Mouse (Mus musculus): ENCODE data around the gene Trim47. TPM values are rescaled to one million over a fixed set of nuclear protein-coding genes. Genes with fewer than 3 reads are reported as not detected.

The Trim47 gene
- polyA plus RNA-seq, 1 experiment from 2014 or later, result 6.2 TPM

- H3K4me2 ChIP-seq (ENCODE audit: low read depth, low read length), result no peak overlapping the region
- H3K36me3 ChIP-seq (ENCODE audit: control insufficient read depth, insufficient read depth), result peaks cover 7% of the 10 kb centered on the region
- no peak overlapping the region for H3K4me3 ChIP-seq (ENCODE audit: low read depth, low read length)
- 82% methylated on average over 12 of the region's 12 CpGs for WGBS (ENCODE audit: insufficient replicate concordance)
- ATAC-seq (ENCODE audit: low read depth), result no peak
- no peaks in the 10 kb centered on the region for H3K9me3 ChIP-seq (replicated peaks; ENCODE audit: control insufficient read depth, low read length)
- no peak overlapping the region for H3K27ac ChIP-seq (ENCODE audit: low read length)
- no peaks in the 10 kb centered on the region for H3K4me1 ChIP-seq (ENCODE audit: control insufficient read depth, low read depth, low read length)
- no peak overlapping the region for H3K9ac ChIP-seq (ENCODE audit: low read depth, low read length)
- H3K27me3 ChIP-seq (ENCODE audit: control insufficient read depth, insufficient read depth, low read depth, low read length), result no peaks in the 10 kb centered on the region
Measured at GRCm38 (mm10) chr11:116065345-116065744, 61.7 kb downstream of the Trim47 start.

GRCm38 (mm10) chr11:116064187-116064867 lies 62.7 kb downstream of the Trim47 start:
- Histone ChIP-seq H3K9me3 (replicated peaks; ENCODE audit: control insufficient read depth, low read length) (no peaks in the 10 kb centered on the region), H3K36me3 (ENCODE audit: control insufficient read depth, insufficient read depth) (peaks cover 9% of the 10 kb centered on the region), H3K4me3 (ENCODE audit: low read depth, low read length) (no peak overlapping the region), H3K4me1 (ENCODE audit: control insufficient read depth, low read depth, low read length) (no peaks in the 10 kb centered on the region), H3K27ac (ENCODE audit: low read length) (no peak overlapping the region), H3K27me3 (ENCODE audit: control insufficient read depth, insufficient read depth, low read depth, low read length) (no peaks in the 10 kb centered on the region), H3K9ac (ENCODE audit: low read depth, low read length) (no peak overlapping the region), H3K4me2 (ENCODE audit: low read depth, low read length) (no peak overlapping the region)
- WGBS (ENCODE audit: insufficient replicate concordance), result 78% methylated on average over 23 of the region's 23 CpGs
- no peak for ATAC-seq (ENCODE audit: low read depth)

GRCm38 (mm10) chr11:116063562-116063961 lies 63.4 kb downstream of the Trim47 start:
- no peaks in the 10 kb centered on the region for H3K9me3 ChIP-seq (replicated peaks; ENCODE audit: control insufficient read depth, low read length)
- no peak overlapping the region for H3K27ac ChIP-seq (ENCODE audit: low read length)
- H3K36me3 ChIP-seq (ENCODE audit: control insufficient read depth, insufficient read depth), result peaks cover 9% of the 10 kb centered on the region
- no peak overlapping the region for H3K4me3 ChIP-seq (ENCODE audit: low read depth, low read length)
- no peak overlapping the region for H3K9ac ChIP-seq (ENCODE audit: low read depth, low read length)
- no peaks in the 10 kb centered on the region for H3K4me1 ChIP-seq (ENCODE audit: control insufficient read depth, low read depth, low read length)
- no peak for ATAC-seq (ENCODE audit: low read depth)
- no peak overlapping the region for H3K4me2 ChIP-seq (ENCODE audit: low read depth, low read length)
- 71% methylated on average over 13 of the region's 13 CpGs for WGBS (ENCODE audit: insufficient replicate concordance)
- no peaks in the 10 kb centered on the region for H3K27me3 ChIP-seq (ENCODE audit: control insufficient read depth, insufficient read depth, low read depth, low read length)

- H3K27ac ChIP-seq (ENCODE audit: low read length), result no peak overlapping the region
- peaks cover 8% of the 10 kb centered on the region for H3K4me1 ChIP-seq (ENCODE audit: control insufficient read depth, low read depth, low read length)
- no peaks in the 10 kb centered on the region for H3K9me3 ChIP-seq (replicated peaks; ENCODE audit: control insufficient read depth, low read length)
- H3K4me2 ChIP-seq (ENCODE audit: low read depth, low read length), result no peak overlapping the region
- 79% methylated on average over 8 of the region's 8 CpGs for WGBS (ENCODE audit: insufficient replicate concordance)
- H3K4me3 ChIP-seq (ENCODE audit: low read depth, low read length), result no peak overlapping the region
- H3K36me3 ChIP-seq (ENCODE audit: control insufficient read depth, insufficient read depth), result peaks cover 13% of the 10 kb centered on the region
- H3K9ac ChIP-seq (ENCODE audit: low read depth, low read length), result no peak overlapping the region
- no peak for ATAC-seq (ENCODE audit: low read depth)
- no peaks in the 10 kb centered on the region for H3K27me3 ChIP-seq (ENCODE audit: control insufficient read depth, insufficient read depth, low read depth, low read length)
Measured at GRCm38 (mm10) chr11:116062521-116062920, 64.5 kb downstream of the Trim47 start.

- Histone ChIP-seq H3K4me1 (ENCODE audit: control insufficient read depth, low read depth, low read length) (peaks cover 15% of the 10 kb centered on the region), H3K4me3 (ENCODE audit: low read depth, low read length) (no peak overlapping the region)
Measured at GRCm38 (mm10) chr11:116061641-116062415, 65.2 kb downstream of the Trim47 start.

GRCm38 (mm10) chr11:116060596-116060995 lies 66.4 kb downstream of the Trim47 start:
- ATAC-seq (ENCODE audit: low read depth), result no peak
- Histone ChIP-seq H3K4me1 (ENCODE audit: control insufficient read depth, low read depth, low read length) (peaks cover 27% of the 10 kb centered on the region), H3K27me3 (ENCODE audit: control insufficient read depth, insufficient read depth, low read depth, low read length) (no peaks in the 10 kb centered on the region), H3K9ac (ENCODE audit: low read depth, low read length) (no peak overlapping the region), H3K36me3 (ENCODE audit: control insufficient read depth, insufficient read depth) (peaks cover 22% of the 10 kb centered on the region), H3K4me2 (ENCODE audit: low read depth, low read length) (no peak overlapping the region), H3K4me3 (ENCODE audit: low read depth, low read length) (no peak overlapping the region), H3K27ac (ENCODE audit: low read length) (no peak overlapping the region), H3K9me3 (replicated peaks; ENCODE audit: control insufficient read depth, low read length) (no peaks in the 10 kb centered on the region)
- 82% methylated on average over 9 of the region's 9 CpGs for WGBS (ENCODE audit: insufficient replicate concordance)

More at GRCm38 (mm10) chr11:116061641-116062415, 65.2 kb downstream of the Trim47 start:
- no peak for ATAC-seq (ENCODE audit: low read depth)
- Histone ChIP-seq H3K4me2 (ENCODE audit: low read depth, low read length) (no peak overlapping the region), H3K9ac (ENCODE audit: low read depth, low read length) (no peak overlapping the region), H3K9me3 (replicated peaks; ENCODE audit: control insufficient read depth, low read length) (no peaks in the 10 kb centered on the region), H3K27me3 (ENCODE audit: control insufficient read depth, insufficient read depth, low read depth, low read length) (no peaks in the 10 kb centered on the region), H3K36me3 (ENCODE audit: control insufficient read depth, insufficient read depth) (peaks cover 13% of the 10 kb centered on the region), H3K27ac (ENCODE audit: low read length) (no peak overlapping the region)
- WGBS (ENCODE audit: insufficient replicate concordance), result 83% methylated on average over 13 of the region's 13 CpGs

- no peaks in the 10 kb centered on the region for H3K27me3 ChIP-seq (ENCODE audit: control insufficient read depth, insufficient read depth, low read depth, low read length)
- peaks cover 24% of the 10 kb centered on the region for H3K36me3 ChIP-seq (ENCODE audit: control insufficient read depth, insufficient read depth)
- H3K4me1 ChIP-seq (ENCODE audit: control insufficient read depth, low read depth, low read length), result peaks cover 29% of the 10 kb centered on the region
- no peak overlapping the region for H3K27ac ChIP-seq (ENCODE audit: low read length)
- no peaks in the 10 kb centered on the region for H3K9me3 ChIP-seq (replicated peaks; ENCODE audit: control insufficient read depth, low read length)
- H3K4me2 ChIP-seq (ENCODE audit: low read depth, low read length), result no peak overlapping the region
- no peak overlapping the region for H3K4me3 ChIP-seq (ENCODE audit: low read depth, low read length)
- H3K9ac ChIP-seq (ENCODE audit: low read depth, low read length), result no peak overlapping the region
- no peak for ATAC-seq (ENCODE audit: low read depth)
- WGBS (ENCODE audit: insufficient replicate concordance), result 90% methylated on average over 11 of the region's 11 CpGs
Measured at GRCm38 (mm10) chr11:116059691-116060025, 67.4 kb downstream of the Trim47 start.

- no peak for ATAC-seq (ENCODE audit: low read depth)
- Histone ChIP-seq H3K4me1 (ENCODE audit: control insufficient read depth, low read depth, low read length) (peaks cover 30% of the 10 kb centered on the region), H3K36me3 (ENCODE audit: control insufficient read depth, insufficient read depth) (peaks cover 29% of the 10 kb centered on the region), H3K27ac (ENCODE audit: low read length) (no peak overlapping the region), H3K9ac (ENCODE audit: low read depth, low read length) (no peak overlapping the region), H3K9me3 (replicated peaks; ENCODE audit: control insufficient read depth, low read length) (no peaks in the 10 kb centered on the region), H3K4me2 (ENCODE audit: low read depth, low read length) (no peak overlapping the region), H3K27me3 (ENCODE audit: control insufficient read depth, insufficient read depth, low read depth, low read length) (no peaks in the 10 kb centered on the region), H3K4me3 (ENCODE audit: low read depth, low read length) (no peak overlapping the region)
- whole genome bisulfite sequencing (ENCODE audit: insufficient replicate concordance), result 94% methylated on average over 17 of the region's 17 CpGs
Measured at GRCm38 (mm10) chr11:116058868-116059690, 67.9 kb downstream of the Trim47 start.
